20 mouse cellular contexts compared by ENCODE assay signal in genomic region chr1:161925281-161925805, GRCm38 (mm10). TPM values are rescaled to one million over a fixed set of nuclear protein-coding genes. Genes with fewer than 3 reads are reported as not detected.
DNase-seq lines count a peak whose midpoint lies in the region; ATAC-seq lines count a peak whose summit lies in the region.
"Had no signal": no experiment of that assay in that cellular context is flagged by ENCODE, and none has a peak within 500 bp of the region (broad histone marks: within the 10 kb centered on the region; RNA-seq: fewer than 3 reads in every experiment).

No protein-coding gene starts in this region.

- H3K27ac ChIP-seq in hindbrain, embryonic 16.5 days (ENCODE audit: low read depth, low read length): no peak overlapping the region
- H3K27ac ChIP-seq: hindbrain, postnatal 0 days; liver, embryonic 12.5 days; neural tube, embryonic 13.5 days had no signal

- no peaks in the 10 kb centered on the region for H3K36me3 ChIP-seq in hindbrain, embryonic 16.5 days (ENCODE audit: control insufficient read depth, insufficient read depth, low read length)
- H3K36me3 ChIP-seq: liver, embryonic 12.5 days; neural tube, embryonic 13.5 days had no signal

- no peaks in the 10 kb centered on the region for H3K9me3 ChIP-seq in hindbrain, embryonic 16.5 days (ENCODE audit: control insufficient read depth, low read length)
- H3K9me3 ChIP-seq: liver, embryonic 12.5 days; neural tube, embryonic 13.5 days had no signal

- H3K4me3 ChIP-seq in hindbrain, embryonic 16.5 days (ENCODE audit: low read length): no peak overlapping the region
- H3K4me3 ChIP-seq: liver, embryonic 12.5 days; neural tube, embryonic 13.5 days had no signal

- DNase-seq in adrenal gland, postnatal 10 days: peak; percentile 59
- DNase-seq in adrenal gland, adult 8-10 months: no peak
- peak; percentile 14 for DNase-seq in left cerebral cortex, postnatal 4 days
- no peak for DNase-seq in left cerebral cortex, adult 11 months (ENCODE audit: low spot score)
- DNase-seq in cerebellum, postnatal 25 days: peak; percentile 49 to 70
- peak; percentile 59 for DNase-seq in lung, postnatal 36 days
- DNase-seq in layer of hippocampus, postnatal 25 days (ENCODE audit: extremely low spot score in 1 of 2, low spot score in 1 of 2): no peak
- DNase-seq: forebrain, postnatal 0 days; gastrocnemius, postnatal 25 days; kidney, adult 8-10 months had no signal

- 84% methylated on average over 13 of the region's 13 CpGs for WGBS in hindbrain, embryonic 16.5 days

- no peaks in the 10 kb centered on the region for H3K27me3 ChIP-seq in hindbrain, embryonic 16.5 days (replicated peaks; ENCODE audit: control insufficient read depth, insufficient read depth, low read length)
- H3K27me3 ChIP-seq: liver, embryonic 12.5 days; neural tube, embryonic 13.5 days had no signal

- no peak overlapping the region for H3K4me2 ChIP-seq in hindbrain, embryonic 16.5 days (ENCODE audit: low read length)
- H3K4me2 ChIP-seq: liver, embryonic 12.5 days; neural tube, embryonic 13.5 days had no signal

- intact Hi-C loops in left cerebral cortex, postnatal 4 days (cut with DNase I): no loop called here

- H3K4me1 ChIP-seq in hindbrain, embryonic 16.5 days (ENCODE audit: control insufficient read depth, insufficient read depth, low read depth, low read length): no peaks in the 10 kb centered on the region
- H3K4me1 ChIP-seq: liver, embryonic 12.5 days; neural tube, embryonic 13.5 days had no signal

- H3K9ac ChIP-seq in hindbrain, embryonic 16.5 days (ENCODE audit: low read depth, low read length): no peak overlapping the region
- H3K9ac ChIP-seq: forebrain, postnatal 0 days; liver, embryonic 12.5 days; neural tube, embryonic 13.5 days had no signal

- no peak for ATAC-seq in hindbrain, embryonic 16.5 days
- ATAC-seq: forebrain, postnatal 0 days; hindbrain, postnatal 0 days; liver, embryonic 12.5 days had no signal

RNA-seq across cellular contexts. Expression of gene Pigc, which starts 43.6 kb away (rescaled TPM):
- 10 to 100 TPM; 20.4 to 20.5 TPM for total RNA-seq in adrenal gland, postnatal 10 days (2021)
- 10 to 100 TPM; 15.1 to 24.7 (median 19.8) TPM for total RNA-seq in adrenal gland, adult 8-10 months (2022)
- total RNA-seq in left cerebral cortex, postnatal 4 days (2021): 10 to 100 TPM; 16.3 to 19.9 TPM
- polyA plus RNA-seq in hindbrain, embryonic 16.5 days (2015; fragmentation: Nextera tagmentation; extraction: Ambion mirVana): 36.2 and 37.1 TPM in 2 replicates
- 10 to 100 TPM; 14.7 to 16.3 TPM for total RNA-seq in layer of hippocampus, postnatal 25 days (2021)

RNA-seq across cellular contexts. Expression of gene Suco, which starts 48.9 kb away (rescaled TPM):
- total RNA-seq in adrenal gland, postnatal 10 days (2021): 10 to 100 TPM; 32.9 to 34.0 TPM
- total RNA-seq in adrenal gland, adult 8-10 months (2022): 10 to 100 TPM; 40.4 to 50.9 (median 45.5) TPM
- 10 to 100 TPM; 38.3 to 44.8 TPM for total RNA-seq in left cerebral cortex, postnatal 4 days (2021)
- 17.5 and 20.1 TPM in 2 replicates for polyA plus RNA-seq in hindbrain, embryonic 16.5 days (2015; fragmentation: Nextera tagmentation; extraction: Ambion mirVana)
- total RNA-seq in layer of hippocampus, postnatal 25 days (2021): 10 to 100 TPM; 30.0 to 54.5 TPM

RNA-seq across cellular contexts. Expression of gene 4930558K02Rik, which starts 54.1 kb away (rescaled TPM):
- total RNA-seq in adrenal gland, postnatal 10 days (2021): not detected
- not detected for total RNA-seq in adrenal gland, adult 8-10 months (2022)
- total RNA-seq in left cerebral cortex, postnatal 4 days (2021): not detected
- 0.25 TPM in 1 of 2 replicates, not detected in the other for polyA plus RNA-seq in hindbrain, embryonic 16.5 days (2015; fragmentation: Nextera tagmentation; extraction: Ambion mirVana)
- not detected for total RNA-seq in layer of hippocampus, postnatal 25 days (2021)
- total RNA-seq: forebrain, postnatal 0 days; gastrocnemius, postnatal 25 days; hindbrain, postnatal 0 days; layer of hippocampus, adult 18-20 months; left cerebral cortex, postnatal 14 days; megakaryocyte progenitor cell, adult 5-6 weeks had no signal
- polyA plus RNA-seq: heart, embryonic 16.5 days; liver, embryonic 12.5 days; neural tube, embryonic 13.5 days; small intestine, adult 2 months; stomach, embryonic 14.5 days had no signal

Comparison
In these comparisons a context has a peak if more than half of its experiments do, and no peak if none do; other contexts are left out.
1. DNase-seq: peak in adrenal gland, postnatal 10 days (single experiment), left cerebral cortex, postnatal 4 days (single experiment), cerebellum, postnatal 25 days (2 of 2) and lung, postnatal 36 days (single experiment); none in adrenal gland, adult 8-10 months (single experiment), left cerebral cortex, adult 11 months (single experiment) and layer of hippocampus, postnatal 25 days (0 of 2).